Mouse (Mus musculus) urinary bladder, postnatal 10 days (tissue): ENCODE measurements around the gene Zdhhc7.

Experiments
- DNase-seq: peaks from one replicate; pipeline ENCODE4 v3.0.0; 2022; ENCODE audit warnings: low spot score

Zdhhc7 gene

DNA sequence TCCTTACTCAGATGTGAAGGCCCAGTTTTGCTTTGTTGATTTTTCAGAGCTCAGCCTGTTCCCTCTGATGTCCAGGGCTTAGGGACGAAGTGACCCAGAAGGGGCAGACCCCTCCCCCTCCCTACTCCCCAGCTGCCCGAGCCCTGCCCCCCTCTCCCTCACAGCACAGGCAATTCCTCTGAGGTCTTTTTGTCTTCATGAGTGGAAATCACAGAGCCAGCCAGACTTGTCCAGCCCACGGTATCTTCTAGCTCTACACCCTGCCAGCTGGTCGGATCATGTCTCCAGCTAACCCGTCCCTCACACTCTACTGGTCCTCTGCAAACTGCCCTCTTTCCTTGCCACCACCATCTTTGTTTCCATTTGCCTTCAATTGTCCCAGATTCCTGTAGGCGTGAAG, 66.8 kb downstream of the Zdhhc7 start:
- DNase-seq, result no peak

- DNase-seq, result no peak
Measured at GRCm38 (mm10) chr8:120032549-120033208, 68.6 kb downstream of the Zdhhc7 start.
